Mouse (Mus musculus): ENCODE results near the gene Gm7697. TPM values are rescaled to one million over a fixed set of nuclear protein-coding genes. Genes with fewer than 3 reads are reported as not detected.

Gm7697 gene
- polyA plus RNA-seq, 1 experiment from 2014 or later = not detected

Other genes starting within 250 kb of the Gm7697 start
- gene Gm9495, start 69.4 kb downstream of the Gm7697 start, polyA plus RNA-seq (2015; fragmentation: Nextera tagmentation; extraction: Ambion mirVana) = not detected in 2 replicates
- 27.6 and 30.4 TPM in 2 replicates for gene Zfp868, start 102.6 kb upstream of the Gm7697 start, polyA plus RNA-seq (2015; fragmentation: Nextera tagmentation; extraction: Ambion mirVana)
- 2.6 and 3.8 TPM in 2 replicates for gene Zfp964, start 131.5 kb upstream of the Gm7697 start, polyA plus RNA-seq (2015; fragmentation: Nextera tagmentation; extraction: Ambion mirVana)
- 31.0 and 32.6 TPM in 2 replicates for gene Zfp869, start 187.7 kb upstream of the Gm7697 start, polyA plus RNA-seq (2015; fragmentation: Nextera tagmentation; extraction: Ambion mirVana)
- 6.9 and 8.9 TPM in 2 replicates for gene Zfp963, start 227.0 kb upstream of the Gm7697 start, polyA plus RNA-seq (2015; fragmentation: Nextera tagmentation; extraction: Ambion mirVana)

Data from embryonic facial prominence, embryonic 13.5 days (tissue).